Mouse (Mus musculus) kidney, embryonic 14.5 days (tissue): Measurements from ENCODE around the gene Chaf1a. TPM values are rescaled to one million over a fixed set of nuclear protein-coding genes. Genes with fewer than 3 reads are reported as not detected.
"Not testable (repeated sequence)": the region's sequence is repeated elsewhere in the genome, so short reads cannot be mapped to it uniquely, and the experiment has no call there.

Source experiments
- ATAC-seq: fragments of 200-750 bp; cut with Nextera tagmentation; 2 replicates; pipeline ENCODE4 v1.8.0; 2017; ENCODE audit warnings: moderate number of reproducible peaks, mild to moderate bottlenecking, moderate TSS enrichment, moderate library complexity; ENCODE audit not compliant: low FRiP score, low TSS enrichment
- H3K27ac ChIP-seq: fragments of 300-500 bp; sonication (generic); 2 replicates; pipeline ENCODE4 v1.5.1; 2014; ENCODE audit warnings: low read depth, mild to moderate bottlenecking, low read length, moderate library complexity, mixed read lengths
- H3K27me3 ChIP-seq: fragments of 300-500 bp; sonication (generic); 2 replicates; pipeline ENCODE4 v1.6.1; 2014; ENCODE audit warnings: mild to moderate bottlenecking, low read length; ENCODE audit not compliant: control insufficient read depth, insufficient read depth
- H3K36me3 ChIP-seq: fragments of 300-500 bp; sonication (generic); 2 replicates; pipeline ENCODE4 v1.6.1; 2014; ENCODE audit warnings: low read length, mixed read lengths; ENCODE audit not compliant: control insufficient read depth, insufficient read depth
- H3K4me1 ChIP-seq: fragments of 300-500 bp; sonication (generic); 2 replicates; pipeline ENCODE4 v1.6.1; 2014; ENCODE audit warnings: low read length, mixed read lengths; ENCODE audit not compliant: control insufficient read depth, insufficient read depth
- H3K4me2 ChIP-seq: fragments of 300-500 bp; sonication (generic); replicated peaks from 2 replicates; pipeline ENCODE4 v1.6.1; 2014; ENCODE audit warnings: low read depth, mild to moderate bottlenecking, low read length
- H3K4me3 ChIP-seq: fragments of 300-500 bp; sonication (generic); 2 replicates; pipeline ENCODE4 v1.5.1; 2014; ENCODE audit warnings: mild to moderate bottlenecking, low read length
- H3K9ac ChIP-seq: fragments of 300-500 bp; sonication (generic); 2 replicates; pipeline ENCODE4 v1.6.1; 2014; ENCODE audit warnings: low read depth, mild to moderate bottlenecking, low read length, moderate library complexity
- H3K9me3 ChIP-seq: fragments of 300-500 bp; sonication (generic); 2 replicates; pipeline ENCODE4 v1.6.1; 2016; ENCODE audit warnings: low read length; ENCODE audit not compliant: control insufficient read depth
- WGBS: fragments of 180-500 bp; shearing (Covaris S2); extraction: QIAGEN DNeasy Blood & Tissue Kit; methylation state at CpG from one replicate; pipeline ENCODE4 v1.1.7; 2014; 5-methylcytosine and 5-hydroxymethylcytosine counted together
- polyA plus RNA-seq: library from polyadenylated mRNA; unstranded; fragments of >200 nt; fragmentation: Nextera tagmentation; extraction: Ambion mirVana; gene quantifications from 2 replicates; pipeline ENCODE4 v1.2.1, GENCODE M21; 2014

Chaf1a gene
- polyA plus RNA-seq, 1 experiment from 2014 or later: 25.4 TPM

- Histone ChIP-seq H3K27ac (no peak overlapping the region), H3K27me3 (no peaks in the 10 kb centered on the region), H3K4me3 (no peak overlapping the region), H3K4me1 (no peaks in the 10 kb centered on the region), H3K36me3 (peaks cover 56% of the 10 kb centered on the region), H3K9ac (no peak overlapping the region), H3K9me3 (no peaks in the 10 kb centered on the region), H3K4me2 (no peak overlapping the region)
- no peak for ATAC-seq
- WGBS: 94% methylated on average over 9 of the region's 9 CpGs
Measured at GRCm38 (mm10) chr17:56102927-56103326, 62.7 kb downstream of the Chaf1a start.

GRCm38 (mm10) chr17:56103465-56104285 is 63.4 kb downstream of the Chaf1a start:
- ATAC-seq: no peak
- Histone ChIP-seq H3K27me3 (no peaks in the 10 kb centered on the region), H3K27ac (no peak overlapping the region), H3K4me2 (no peak overlapping the region), H3K36me3 (peaks cover 49% of the 10 kb centered on the region), H3K4me1 (no peaks in the 10 kb centered on the region), H3K9ac (no peak overlapping the region), H3K4me3 (no peak overlapping the region), H3K9me3 (no peaks in the 10 kb centered on the region)
- WGBS: 97% methylated on average over 8 of the region's 8 CpGs

GRCm38 (mm10) chr17:56104821-56105220 is 64.6 kb downstream of the Chaf1a start:
- not testable (repeated sequence) for H3K27ac ChIP-seq, ATAC-seq, H3K4me2 ChIP-seq, H3K9me3 ChIP-seq, H3K9ac ChIP-seq, H3K27me3 ChIP-seq, H3K4me3 ChIP-seq, H3K4me1 ChIP-seq
- peaks cover 39% of the 10 kb centered on the region for H3K36me3 ChIP-seq
- 90% methylated on average over 1 of the region's 5 CpGs for WGBS

- H3K9me3 ChIP-seq, H3K27ac ChIP-seq, ATAC-seq, H3K4me2 ChIP-seq, H3K9ac ChIP-seq, H3K4me3 ChIP-seq, H3K27me3 ChIP-seq, H3K4me1 ChIP-seq: not testable (repeated sequence)
- peaks cover 23% of the 10 kb centered on the region for H3K36me3 ChIP-seq
- WGBS: 94% methylated on average over 4 of the region's 4 CpGs
Measured at GRCm38 (mm10) chr17:56106436-56106835, 66.2 kb downstream of the Chaf1a start.

- Histone ChIP-seq H3K4me2 (no peak overlapping the region), H3K36me3 (peaks cover 18% of the 10 kb centered on the region), H3K9ac (no peak overlapping the region), H3K27me3 (no peaks in the 10 kb centered on the region), H3K4me1 (no peaks in the 10 kb centered on the region), H3K9me3 (no peaks in the 10 kb centered on the region), H3K4me3 (no peak overlapping the region), H3K27ac (no peak overlapping the region)
- no peak for ATAC-seq
- WGBS: 64% methylated on average over 4 of the region's 4 CpGs
Measured at GRCm38 (mm10) chr17:56106981-56107380, 66.7 kb downstream of the Chaf1a start.

- Histone ChIP-seq H3K4me2 (no peak overlapping the region), H3K27ac (no peak overlapping the region), H3K36me3 (peaks cover 10% of the 10 kb centered on the region; the same call in 1 of the 2 replicates), H3K9ac (no peak overlapping the region), H3K4me1 (no peaks in the 10 kb centered on the region), H3K4me3 (no peak overlapping the region), H3K9me3 (no peaks in the 10 kb centered on the region), H3K27me3 (no peaks in the 10 kb centered on the region)
- 68% methylated on average over 2 of the region's 2 CpGs for WGBS
- ATAC-seq: no peak
Measured at GRCm38 (mm10) chr17:56107736-56108135, 67.5 kb downstream of the Chaf1a start.

- H3K4me1 ChIP-seq: no peaks in the 10 kb centered on the region
- 80% methylated on average over 6 of the region's 6 CpGs for WGBS
- H3K9ac ChIP-seq: no peak overlapping the region
- H3K4me2 ChIP-seq: no peak overlapping the region
- no peak for ATAC-seq
- no peaks in the 10 kb centered on the region for H3K9me3 ChIP-seq
- no peaks in the 10 kb centered on the region for H3K27me3 ChIP-seq
- H3K4me3 ChIP-seq: no peak overlapping the region
- H3K27ac ChIP-seq: no peak overlapping the region
- peaks cover 3% of the 10 kb centered on the region; the same call in 1 of the 2 replicates for H3K36me3 ChIP-seq
Measured at GRCm38 (mm10) chr17:56108334-56109044, 68.2 kb downstream of the Chaf1a start.

GRCm38 (mm10) chr17:56109219-56110051 is 69.2 kb downstream of the Chaf1a start, which contains the start of gene Plin4:
TSS of gene Plin4 (minus strand) at chr17:56109803.
- H3K36me3 ChIP-seq: no peaks in the 10 kb centered on the region
- no peak within 1 kb of the TSS for H3K4me3 ChIP-seq
- no peak within 1 kb of the TSS for H3K27ac ChIP-seq
- no peaks in the 10 kb centered on the region for H3K4me1 ChIP-seq
- no peak within 1 kb of the TSS for H3K4me2 ChIP-seq
- H3K9ac ChIP-seq: no peak within 1 kb of the TSS
- WGBS: 71% methylated on average over 9 of the region's 10 CpGs
- ATAC-seq: no peak
- H3K27me3 ChIP-seq: no peaks in the 10 kb centered on the region
- no peaks in the 10 kb centered on the region for H3K9me3 ChIP-seq
